Mouse (Mus musculus): ENCODE results near the gene Fam171b. TPM values are rescaled to one million over a fixed set of nuclear protein-coding genes. Genes with fewer than 3 reads are reported as not detected.

Fam171b gene
- polyA plus RNA-seq, 1 experiment, result 1.1 TPM

GRCm38 (mm10) chr2:83835313-83836070 lies 23.1 kb downstream of the Fam171b start:
- no peaks in the 10 kb centered on the region for H3K79me2 ChIP-seq (ENCODE audit: control insufficient read depth, insufficient read depth)
- H3K27me3 ChIP-seq (ENCODE audit: control insufficient read depth, insufficient read depth, insufficient read length), result no peaks in the 10 kb centered on the region
- TF ChIP-seq MYOG (IDR thresholded peaks at IDR 0.05; ENCODE audit: control insufficient read depth, extremely low read depth, insufficient read length) (no peak), USF1 (IDR thresholded peaks at IDR 0.05; ENCODE audit: low read depth) (no peak), MAX (IDR thresholded peaks at IDR 0.05) (no peak), CEBPB (IDR thresholded peaks at IDR 0.05; ENCODE audit: low read depth) (no peak), MYOD1 (IDR thresholded peaks at IDR 0.05; ENCODE audit: control insufficient read depth, insufficient read length, low read depth) (no peak), CTCF (IDR thresholded peaks at IDR 0.05; ENCODE audit: control insufficient read depth, insufficient read depth, insufficient read length) (no peak), FOSL1 (IDR thresholded peaks at IDR 0.05; ENCODE audit: insufficient read depth, low read length, poor library complexity, severe bottlenecking) (no peak)
- no peak overlapping the region for H3K4me3 ChIP-seq (ENCODE audit: insufficient read depth, poor library complexity, severe bottlenecking)
- no peaks in the 10 kb centered on the region for H3K36me3 ChIP-seq (ENCODE audit: control insufficient read depth, insufficient read depth)
- no peaks in the 10 kb centered on the region for H3K79me3 ChIP-seq (ENCODE audit: low read depth)
- H3ac ChIP-seq (ENCODE audit: control insufficient read depth, insufficient read length, low read depth), result no peak overlapping the region

- Histone ChIP-seq H3K79me3 (ENCODE audit: low read depth) (no peaks in the 10 kb centered on the region), H3K27me3 (ENCODE audit: control insufficient read depth, insufficient read depth, insufficient read length) (no peaks in the 10 kb centered on the region), H3ac (ENCODE audit: control insufficient read depth, insufficient read length, low read depth) (no peak overlapping the region), H3K4me3 (ENCODE audit: insufficient read depth, poor library complexity, severe bottlenecking) (no peak overlapping the region), H3K79me2 (ENCODE audit: control insufficient read depth, insufficient read depth) (no peaks in the 10 kb centered on the region), H3K36me3 (ENCODE audit: control insufficient read depth, insufficient read depth) (no peaks in the 10 kb centered on the region)
- TF ChIP-seq USF1 (IDR thresholded peaks at IDR 0.05; ENCODE audit: low read depth) (no peak), CEBPB (IDR thresholded peaks at IDR 0.05; ENCODE audit: low read depth) (no peak), MYOD1 (IDR thresholded peaks at IDR 0.05; ENCODE audit: control insufficient read depth, insufficient read length, low read depth) (no peak), CTCF (IDR thresholded peaks at IDR 0.05; ENCODE audit: control insufficient read depth, insufficient read depth, insufficient read length) (no peak), MYOG (IDR thresholded peaks at IDR 0.05; ENCODE audit: control insufficient read depth, extremely low read depth, insufficient read length) (no peak), FOSL1 (IDR thresholded peaks at IDR 0.05; ENCODE audit: insufficient read depth, low read length, poor library complexity, severe bottlenecking) (no peak)
Measured at GRCm38 (mm10) chr2:83848495-83848894, 36.1 kb downstream of the Fam171b start.

- TF ChIP-seq CEBPB (IDR thresholded peaks at IDR 0.05; ENCODE audit: low read depth) (no peak), MYOD1 (IDR thresholded peaks at IDR 0.05; ENCODE audit: control insufficient read depth, insufficient read length, low read depth) (no peak), CTCF (IDR thresholded peaks at IDR 0.05; ENCODE audit: control insufficient read depth, insufficient read depth, insufficient read length) (no peak)
Measured at GRCm38 (mm10) chr2:83853423-83853822, 41.0 kb downstream of the Fam171b start.

DNA sequence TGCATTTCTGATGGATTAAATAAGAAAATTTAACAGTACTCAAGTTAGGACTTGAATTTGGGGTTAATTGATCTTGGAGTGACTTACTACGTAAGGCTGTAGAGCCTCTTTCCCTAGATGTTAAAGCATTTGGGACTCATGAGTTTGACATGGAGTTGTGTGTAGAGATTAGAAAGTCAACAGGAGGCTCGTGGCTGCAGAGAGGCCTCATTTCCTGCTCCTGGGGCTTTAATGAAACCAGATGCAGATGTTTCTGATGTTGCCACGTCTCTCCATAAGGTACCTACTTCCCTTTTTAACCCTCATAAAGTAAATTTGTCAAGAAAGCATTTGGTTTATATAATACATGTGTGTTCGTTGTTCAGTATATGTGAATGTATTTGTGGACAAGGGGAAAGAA lies 43.8 kb downstream of the Fam171b start:
- no peaks in the 10 kb centered on the region for H3K79me2 ChIP-seq (ENCODE audit: control insufficient read depth, insufficient read depth)
- H3K36me3 ChIP-seq (ENCODE audit: control insufficient read depth, insufficient read depth), result no peaks in the 10 kb centered on the region
- TF ChIP-seq USF1 (IDR thresholded peaks at IDR 0.05; ENCODE audit: low read depth), result no peak
- no peak for TF ChIP-seq FOSL1 (IDR thresholded peaks at IDR 0.05; ENCODE audit: insufficient read depth, low read length, poor library complexity, severe bottlenecking)
- H3K27me3 ChIP-seq (ENCODE audit: control insufficient read depth, insufficient read depth, insufficient read length), result no peaks in the 10 kb centered on the region
- H3K79me3 ChIP-seq (ENCODE audit: low read depth), result no peaks in the 10 kb centered on the region
- H3K4me3 ChIP-seq (ENCODE audit: insufficient read depth, poor library complexity, severe bottlenecking), result no peak overlapping the region
- no peak overlapping the region for H3ac ChIP-seq (ENCODE audit: control insufficient read depth, insufficient read length, low read depth)

More at GRCm38 (mm10) chr2:83853423-83853822, 41.0 kb downstream of the Fam171b start:
- no peaks in the 10 kb centered on the region for H3K79me2 ChIP-seq (ENCODE audit: control insufficient read depth, insufficient read depth)
- H3K27me3 ChIP-seq (ENCODE audit: control insufficient read depth, insufficient read depth, insufficient read length), result no peaks in the 10 kb centered on the region
- H3ac ChIP-seq (ENCODE audit: control insufficient read depth, insufficient read length, low read depth), result no peak overlapping the region
- no peaks in the 10 kb centered on the region for H3K36me3 ChIP-seq (ENCODE audit: control insufficient read depth, insufficient read depth)
- no peaks in the 10 kb centered on the region for H3K79me3 ChIP-seq (ENCODE audit: low read depth)
- no peak overlapping the region for H3K4me3 ChIP-seq (ENCODE audit: insufficient read depth, poor library complexity, severe bottlenecking)

DNA sequence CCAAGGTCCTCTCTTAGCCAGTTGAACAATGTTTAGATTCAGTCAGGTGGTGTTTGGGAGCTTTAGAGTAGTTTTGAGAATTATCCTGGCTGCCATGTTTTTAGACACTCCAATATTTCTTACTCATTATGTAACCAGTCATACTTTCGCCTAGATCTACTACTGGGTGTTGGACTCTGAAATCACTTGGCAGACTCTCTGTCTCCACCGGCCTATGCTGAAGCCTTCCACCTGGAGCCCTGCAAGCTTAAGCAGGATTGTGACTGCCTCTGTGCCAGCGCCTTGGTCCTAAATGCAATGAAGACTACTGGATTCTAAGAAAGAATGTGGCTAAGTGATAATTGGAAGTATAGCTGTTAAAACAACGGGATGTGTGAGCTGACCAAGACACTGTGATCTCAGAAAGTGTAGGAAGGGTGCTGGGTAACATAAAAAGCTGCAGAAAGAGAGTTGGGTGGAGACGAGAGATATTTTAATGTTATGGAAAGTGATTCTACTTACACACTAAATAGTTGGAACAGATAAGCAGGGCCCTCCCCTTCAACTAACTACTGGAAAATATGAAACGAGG lies 71.5 kb downstream of the Fam171b start:
- TF ChIP-seq MYOG (IDR thresholded peaks at IDR 0.05; ENCODE audit: control insufficient read depth, extremely low read depth, insufficient read length) (no peak), MYOD1 (IDR thresholded peaks at IDR 0.05; ENCODE audit: control insufficient read depth, insufficient read length, low read depth) (no peak), MAX (IDR thresholded peaks at IDR 0.05) (no peak), FOSL1 (IDR thresholded peaks at IDR 0.05; ENCODE audit: insufficient read depth, low read length, poor library complexity, severe bottlenecking) (no peak), CEBPB (IDR thresholded peaks at IDR 0.05; ENCODE audit: low read depth) (no peak)
- no peaks in the 10 kb centered on the region for H3K79me2 ChIP-seq (ENCODE audit: control insufficient read depth, insufficient read depth)
- H3K79me3 ChIP-seq (ENCODE audit: low read depth), result no peaks in the 10 kb centered on the region
- H3K4me3 ChIP-seq (ENCODE audit: insufficient read depth, poor library complexity, severe bottlenecking), result no peak overlapping the region
- no peak overlapping the region for H3ac ChIP-seq (ENCODE audit: control insufficient read depth, insufficient read length, low read depth)
- no peaks in the 10 kb centered on the region for H3K36me3 ChIP-seq (ENCODE audit: control insufficient read depth, insufficient read depth)
- H3K27me3 ChIP-seq (ENCODE audit: control insufficient read depth, insufficient read depth, insufficient read length), result no peaks in the 10 kb centered on the region

DNA sequence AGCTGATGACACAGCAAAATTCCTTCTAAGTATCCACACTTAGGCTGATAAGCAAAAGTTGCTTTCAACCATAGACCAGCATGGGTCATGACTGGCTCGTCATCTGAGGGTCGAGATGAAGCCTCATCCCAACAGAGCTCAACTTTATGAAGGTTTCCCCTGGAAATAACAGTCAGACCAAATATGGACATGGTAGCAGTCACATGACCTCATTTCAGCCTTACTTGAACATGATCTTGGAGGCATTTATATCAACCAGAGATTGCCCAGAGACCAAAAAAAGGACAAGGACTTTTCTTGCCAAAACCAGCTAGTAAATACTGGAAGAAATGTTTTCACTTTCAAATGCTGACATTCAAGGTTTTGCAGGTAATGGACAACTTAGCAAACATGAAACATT lies 81.3 kb downstream of the Fam171b start:
- H3K36me3 ChIP-seq (ENCODE audit: control insufficient read depth, insufficient read depth), result no peaks in the 10 kb centered on the region
- no peaks in the 10 kb centered on the region for H3K79me2 ChIP-seq (ENCODE audit: control insufficient read depth, insufficient read depth)
- no peaks in the 10 kb centered on the region for H3K79me3 ChIP-seq (ENCODE audit: low read depth)
- TF ChIP-seq USF1 (IDR thresholded peaks at IDR 0.05; ENCODE audit: low read depth) (peak; percentile 54), MYOG (IDR thresholded peaks at IDR 0.05; ENCODE audit: control insufficient read depth, extremely low read depth, insufficient read length) (no peak)
- H3K4me3 ChIP-seq (ENCODE audit: insufficient read depth, poor library complexity, severe bottlenecking), result no peak overlapping the region
- no peak overlapping the region for H3ac ChIP-seq (ENCODE audit: control insufficient read depth, insufficient read length, low read depth)
- no peaks in the 10 kb centered on the region for H3K27me3 ChIP-seq (ENCODE audit: control insufficient read depth, insufficient read depth, insufficient read length)
